Mouse (Mus musculus): ENCODE data around the gene Nobox. TPM values are rescaled to one million over a fixed set of nuclear protein-coding genes. Genes with fewer than 3 reads are reported as not detected.

Nobox gene
- not detected in 2 replicates for polyA plus RNA-seq (2014; fragmentation: Nextera tagmentation; extraction: Ambion mirVana)

DNA sequence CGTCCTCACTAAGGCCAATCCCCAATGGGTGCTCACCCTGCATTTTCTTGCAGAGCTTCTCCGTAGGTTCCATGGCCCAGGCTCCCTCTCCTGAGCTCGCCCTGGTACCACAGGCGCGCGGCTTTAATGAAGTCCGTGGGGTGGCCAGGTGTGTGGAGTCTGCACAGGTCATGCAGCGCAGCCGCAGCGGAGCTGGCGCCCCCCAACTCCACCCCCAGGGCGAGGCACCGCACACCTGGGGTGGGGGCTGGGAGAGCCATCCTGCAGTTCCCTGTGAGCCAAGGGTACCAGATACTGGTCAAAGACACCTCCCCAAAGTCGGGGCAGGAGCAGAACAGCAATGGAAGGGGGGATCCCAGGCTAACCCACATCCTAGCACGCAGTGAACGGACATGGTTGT, at the start of gene Nobox:
TSS of gene Nobox (minus strand) at position 101 of the 400 bp plus-strand sequence.
- no peaks in the 10 kb centered on the region for H3K36me3 ChIP-seq (ENCODE audit: control insufficient read depth, insufficient read depth, low read length)
- H3K27me3 ChIP-seq (replicated peaks; ENCODE audit: control insufficient read depth, insufficient read depth, low read length): no peaks in the 10 kb centered on the region
- WGBS: 75% methylated on average over 16 of the region's 16 CpGs
- H3K9ac ChIP-seq (ENCODE audit: low read length): no peak within 1 kb of the TSS
- H3K4me3 ChIP-seq (ENCODE audit: low read depth, low read length): no peak within 1 kb of the TSS
- no peak within 1 kb of the TSS for H3K27ac ChIP-seq (ENCODE audit: low read depth, low read length)
- no peaks in the 10 kb centered on the region for H3K4me1 ChIP-seq (ENCODE audit: control insufficient read depth, insufficient read depth, low read length)
- DNase-seq (ENCODE audit: low spot score) (no peak), ATAC-seq (no peak)
- H3K9me3 ChIP-seq (replicated peaks; ENCODE audit: control insufficient read depth, low read length): no peaks in the 10 kb centered on the region
- no peak within 1 kb of the TSS for H3K4me2 ChIP-seq (ENCODE audit: low read length)

DNA sequence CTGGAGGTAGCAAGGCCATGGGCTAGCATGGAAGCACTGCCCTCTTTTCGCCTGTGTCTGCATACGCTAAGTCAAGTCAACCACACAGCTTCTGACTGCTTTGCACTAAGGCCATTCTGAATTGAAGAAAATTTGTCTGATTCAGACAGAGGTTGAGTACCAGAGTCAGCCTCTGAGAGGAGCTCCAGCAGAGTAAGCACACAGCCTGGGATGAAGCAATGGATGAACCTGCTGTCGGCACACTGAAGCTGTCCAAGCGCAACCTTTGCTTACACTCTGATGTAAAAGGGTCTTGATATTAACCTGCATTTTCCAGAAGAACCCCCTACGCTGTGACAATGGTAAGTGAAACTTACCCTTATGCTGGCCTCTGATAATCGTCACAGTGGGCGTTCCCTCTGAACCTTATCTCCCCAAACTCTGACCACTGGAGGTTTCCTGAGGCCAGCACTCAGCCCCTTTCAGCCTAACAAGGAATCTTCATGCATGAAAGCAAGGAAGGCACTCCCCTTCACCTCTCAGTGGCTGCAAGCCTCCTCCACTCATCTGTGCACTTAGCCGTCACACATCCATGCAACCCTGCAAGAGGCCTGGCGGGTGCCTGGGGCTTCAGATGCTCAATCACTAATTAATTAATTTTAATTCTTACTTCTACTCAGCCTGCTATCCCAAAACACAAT, 45.3 kb upstream of the Nobox start:
- Histone ChIP-seq H3K9me3 (replicated peaks; ENCODE audit: control insufficient read depth, low read length) (no peaks in the 10 kb centered on the region), H3K27ac (ENCODE audit: low read depth, low read length) (no peak overlapping the region), H3K9ac (ENCODE audit: low read length) (no peak overlapping the region), H3K27me3 (replicated peaks; ENCODE audit: control insufficient read depth, insufficient read depth, low read length) (no peaks in the 10 kb centered on the region), H3K4me3 (ENCODE audit: low read depth, low read length) (no peak overlapping the region), H3K4me2 (ENCODE audit: low read length) (no peak overlapping the region), H3K4me1 (ENCODE audit: control insufficient read depth, insufficient read depth, low read length) (no peaks in the 10 kb centered on the region), H3K36me3 (ENCODE audit: control insufficient read depth, insufficient read depth, low read length) (no peaks in the 10 kb centered on the region)
- WGBS: 65% methylated on average over 9 of the region's 9 CpGs
- ATAC-seq: no peak
- DNase-seq (ENCODE audit: low spot score): no peak

GRCm38 (mm10) chr6:43353446-43353845, 44.1 kb upstream of the Nobox start:
- Histone ChIP-seq H3K36me3 (ENCODE audit: control insufficient read depth, insufficient read depth, low read length) (no peaks in the 10 kb centered on the region), H3K4me2 (ENCODE audit: low read length) (no peak overlapping the region), H3K4me3 (ENCODE audit: low read depth, low read length) (no peak overlapping the region), H3K27me3 (replicated peaks; ENCODE audit: control insufficient read depth, insufficient read depth, low read length) (no peaks in the 10 kb centered on the region), H3K27ac (ENCODE audit: low read depth, low read length) (no peak overlapping the region), H3K4me1 (ENCODE audit: control insufficient read depth, insufficient read depth, low read length) (no peaks in the 10 kb centered on the region), H3K9me3 (replicated peaks; ENCODE audit: control insufficient read depth, low read length) (no peaks in the 10 kb centered on the region), H3K9ac (ENCODE audit: low read length) (no peak overlapping the region)
- ATAC-seq (no peak), DNase-seq (ENCODE audit: low spot score) (no peak)
- WGBS: 94% methylated on average over 4 of the region's 4 CpGs

- Histone ChIP-seq H3K4me3 (ENCODE audit: low read depth, low read length) (no peak overlapping the region), H3K27me3 (replicated peaks; ENCODE audit: control insufficient read depth, insufficient read depth, low read length) (no peaks in the 10 kb centered on the region), H3K36me3 (ENCODE audit: control insufficient read depth, insufficient read depth, low read length) (no peaks in the 10 kb centered on the region), H3K4me1 (ENCODE audit: control insufficient read depth, insufficient read depth, low read length) (no peaks in the 10 kb centered on the region), H3K4me2 (ENCODE audit: low read length) (no peak overlapping the region), H3K9ac (ENCODE audit: low read length) (no peak overlapping the region), H3K9me3 (replicated peaks; ENCODE audit: control insufficient read depth, low read length) (no peaks in the 10 kb centered on the region), H3K27ac (ENCODE audit: low read depth, low read length) (no peak overlapping the region)
- DNase-seq (ENCODE audit: low spot score): no peak
- 74% methylated on average over 4 of the region's 4 CpGs for WGBS
- ATAC-seq: no peak
Observed at GRCm38 (mm10) chr6:43349083-43349482, 39.7 kb upstream of the Nobox start.

GRCm38 (mm10) chr6:43347637-43348036, 38.3 kb upstream of the Nobox start:
- Histone ChIP-seq H3K9ac (ENCODE audit: low read length) (no peak overlapping the region), H3K4me2 (ENCODE audit: low read length) (no peak overlapping the region), H3K27ac (ENCODE audit: low read depth, low read length) (no peak overlapping the region), H3K9me3 (replicated peaks; ENCODE audit: control insufficient read depth, low read length) (no peaks in the 10 kb centered on the region), H3K36me3 (ENCODE audit: control insufficient read depth, insufficient read depth, low read length) (no peaks in the 10 kb centered on the region), H3K4me1 (ENCODE audit: control insufficient read depth, insufficient read depth, low read length) (no peaks in the 10 kb centered on the region), H3K27me3 (replicated peaks; ENCODE audit: control insufficient read depth, insufficient read depth, low read length) (no peaks in the 10 kb centered on the region), H3K4me3 (ENCODE audit: low read depth, low read length) (no peak overlapping the region)
- ATAC-seq (no peak), DNase-seq (ENCODE audit: low spot score) (no peak)
- 95% methylated on average over 1 of the region's 1 CpGs for WGBS

DNA sequence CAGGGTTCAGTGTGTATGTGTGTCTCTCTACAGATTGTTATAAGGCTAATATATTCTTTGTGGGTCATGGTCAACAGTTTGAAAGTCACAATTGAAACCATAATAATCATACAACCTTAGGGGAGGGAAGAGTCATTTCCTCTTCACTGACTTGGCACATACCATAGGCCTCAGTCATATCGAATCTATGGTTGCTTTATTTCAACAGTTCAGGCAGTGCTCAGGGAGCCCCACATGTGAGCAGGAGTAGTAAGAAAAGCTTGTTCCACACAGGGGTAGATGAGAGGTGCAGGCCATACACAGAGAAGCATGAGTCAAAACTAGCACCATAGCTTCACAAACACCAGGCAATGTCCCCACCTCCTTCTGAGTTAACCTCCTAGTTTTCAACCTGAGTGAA, 33.7 kb upstream of the Nobox start:
- Histone ChIP-seq H3K36me3 (ENCODE audit: control insufficient read depth, insufficient read depth, low read length) (no peaks in the 10 kb centered on the region), H3K27me3 (replicated peaks; ENCODE audit: control insufficient read depth, insufficient read depth, low read length) (no peaks in the 10 kb centered on the region), H3K9me3 (replicated peaks; ENCODE audit: control insufficient read depth, low read length) (no peaks in the 10 kb centered on the region), H3K27ac (ENCODE audit: low read depth, low read length) (no peak overlapping the region), H3K4me1 (ENCODE audit: control insufficient read depth, insufficient read depth, low read length) (peaks cover 4% of the 10 kb centered on the region), H3K4me3 (ENCODE audit: low read depth, low read length) (no peak overlapping the region), H3K9ac (ENCODE audit: low read length) (no peak overlapping the region), H3K4me2 (ENCODE audit: low read length) (no peak overlapping the region)
- DNase-seq (ENCODE audit: low spot score): no peak
- no peak for ATAC-seq
- WGBS: 94% methylated on average over 1 of the region's 1 CpGs

DNA sequence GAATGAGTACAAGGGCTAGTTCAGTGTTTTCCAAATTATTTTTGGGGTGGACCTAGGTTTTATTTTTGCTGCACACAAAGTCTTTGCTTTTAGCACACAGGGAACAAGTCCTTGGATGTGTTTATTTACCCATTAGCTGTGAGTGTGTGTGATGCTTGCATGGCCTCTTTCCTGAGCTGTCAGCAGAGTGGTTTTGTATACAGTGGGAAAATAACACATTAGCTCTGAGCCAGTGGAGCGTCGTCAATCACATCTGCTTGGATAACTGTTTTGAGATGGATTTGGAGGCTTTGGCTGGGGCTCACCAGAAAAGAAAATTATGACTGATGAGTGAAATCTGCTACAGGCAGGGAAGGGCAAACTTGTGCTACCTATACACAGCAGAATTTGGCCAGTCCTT, 33.0 kb upstream of the Nobox start:
- no peak overlapping the region for H3K27ac ChIP-seq (ENCODE audit: low read depth, low read length)
- DNase-seq (ENCODE audit: low spot score): peak; percentile 33
- H3K4me2 ChIP-seq (ENCODE audit: low read length): no peak overlapping the region
- H3K27me3 ChIP-seq (replicated peaks; ENCODE audit: control insufficient read depth, insufficient read depth, low read length): no peaks in the 10 kb centered on the region
- H3K4me3 ChIP-seq (ENCODE audit: low read depth, low read length): no peak overlapping the region
- no peaks in the 10 kb centered on the region for H3K36me3 ChIP-seq (ENCODE audit: control insufficient read depth, insufficient read depth, low read length)
- WGBS: 26% methylated on average over 2 of the region's 2 CpGs
- no peak overlapping the region for H3K9ac ChIP-seq (ENCODE audit: low read length)
- no peak for ATAC-seq
- H3K9me3 ChIP-seq (replicated peaks; ENCODE audit: control insufficient read depth, low read length): no peaks in the 10 kb centered on the region
- peaks cover 6% of the 10 kb centered on the region for H3K4me1 ChIP-seq (ENCODE audit: control insufficient read depth, insufficient read depth, low read length)

DNA sequence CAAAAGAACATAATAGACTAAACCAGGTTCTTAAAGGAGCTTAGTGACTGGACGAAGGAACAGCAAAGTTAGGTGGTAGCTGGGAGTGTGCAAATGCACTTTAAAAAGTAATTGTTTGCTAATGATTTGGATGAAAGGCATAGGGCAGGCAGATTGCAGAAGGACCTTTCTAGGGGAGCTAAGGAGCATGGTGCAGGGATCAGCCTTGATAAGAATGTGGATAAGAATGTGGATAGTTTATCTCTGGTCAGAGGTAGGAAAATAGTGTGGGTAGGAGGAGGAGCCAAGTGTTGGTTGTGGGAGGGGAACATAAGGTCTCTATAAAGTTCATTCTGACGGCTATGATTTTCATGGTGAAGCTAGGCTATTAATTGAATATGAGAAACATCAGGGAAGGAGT, 29.4 kb upstream of the Nobox start:
- Histone ChIP-seq H3K27ac (ENCODE audit: low read depth, low read length) (no peak overlapping the region), H3K9me3 (replicated peaks; ENCODE audit: control insufficient read depth, low read length) (no peaks in the 10 kb centered on the region), H3K4me3 (ENCODE audit: low read depth, low read length) (no peak overlapping the region), H3K4me1 (ENCODE audit: control insufficient read depth, insufficient read depth, low read length) (peaks cover 8% of the 10 kb centered on the region), H3K27me3 (replicated peaks; ENCODE audit: control insufficient read depth, insufficient read depth, low read length) (no peaks in the 10 kb centered on the region), H3K9ac (ENCODE audit: low read length) (no peak overlapping the region), H3K4me2 (ENCODE audit: low read length) (no peak overlapping the region), H3K36me3 (ENCODE audit: control insufficient read depth, insufficient read depth, low read length) (no peaks in the 10 kb centered on the region)
- 66% methylated on average over 2 of the region's 2 CpGs for WGBS
- DNase-seq (ENCODE audit: low spot score) (no peak), ATAC-seq (no peak)

DNA sequence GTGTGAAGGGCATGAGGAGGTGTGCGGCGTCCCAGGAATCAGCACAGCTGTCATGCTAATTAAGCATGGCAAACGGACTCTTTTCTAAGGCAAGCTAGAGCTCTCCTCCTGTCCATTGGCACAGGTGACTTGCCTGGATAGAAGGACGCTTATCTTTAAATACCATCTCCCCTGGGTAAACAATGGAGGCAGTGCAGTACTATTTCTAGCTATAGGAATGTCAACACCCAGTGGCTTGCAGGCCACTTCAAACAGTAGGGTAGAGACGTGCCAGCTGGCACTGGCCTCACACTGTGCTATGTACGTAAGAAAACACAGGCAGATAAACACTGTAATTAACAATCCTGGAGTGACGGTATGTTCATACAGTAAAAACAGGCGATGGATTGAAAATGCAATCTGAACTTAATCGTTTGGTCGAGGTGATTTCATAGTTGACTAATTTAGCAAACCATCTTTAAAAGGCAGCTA, 28.2 kb upstream of the Nobox start:
- Histone ChIP-seq H3K27ac (ENCODE audit: low read depth, low read length) (no peak overlapping the region), H3K4me3 (ENCODE audit: low read depth, low read length) (no peak overlapping the region), H3K9ac (ENCODE audit: low read length) (no peak overlapping the region), H3K4me1 (ENCODE audit: control insufficient read depth, insufficient read depth, low read length) (peaks cover 8% of the 10 kb centered on the region), H3K4me2 (ENCODE audit: low read length) (no peak overlapping the region), H3K36me3 (ENCODE audit: control insufficient read depth, insufficient read depth, low read length) (no peaks in the 10 kb centered on the region), H3K27me3 (replicated peaks; ENCODE audit: control insufficient read depth, insufficient read depth, low read length) (no peaks in the 10 kb centered on the region), H3K9me3 (replicated peaks; ENCODE audit: control insufficient read depth, low read length) (no peaks in the 10 kb centered on the region)
- WGBS: 25% methylated on average over 10 of the region's 10 CpGs
- DNase-seq (ENCODE audit: low spot score): peak; percentile 55
- peak; percentile 73; the same call in 1 of the 2 replicates for ATAC-seq

Measured in forebrain, embryonic 14.5 days (tissue).